Mouse (Mus musculus): ENCODE measurements around the gene Lrtm2. TPM values are rescaled to one million over a fixed set of nuclear protein-coding genes. Genes with fewer than 3 reads are reported as not detected.
A peak's percentile ranks its signal among the peaks of the same experiment; 100 is the strongest.

Gene Lrtm2
- polyA plus RNA-seq, 1 experiment from 2014 or later, result not detected

DNA sequence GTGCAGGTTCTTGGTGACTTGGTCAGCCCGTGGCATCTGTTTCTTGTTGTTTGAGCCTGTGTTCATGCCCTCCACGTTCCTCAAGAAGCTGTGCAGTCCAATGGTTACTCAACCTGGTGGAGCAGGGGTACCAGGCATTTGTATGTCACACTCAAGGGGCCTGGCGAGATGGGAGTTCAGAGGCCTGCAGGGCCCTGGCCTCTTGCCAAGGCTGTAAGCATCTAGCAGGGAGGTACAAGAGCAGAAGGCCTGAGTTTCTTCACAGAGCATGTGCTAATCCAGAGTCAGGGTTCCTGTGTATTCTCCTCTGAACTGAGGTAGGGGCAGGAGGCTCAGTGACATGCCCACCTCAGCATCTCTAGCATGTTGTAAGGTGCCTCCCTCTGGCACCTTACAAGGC is 17.5 kb downstream of the Lrtm2 start:
- Histone ChIP-seq H3K27me3 (ENCODE audit: low read depth, poor library complexity, severe bottlenecking) (no peaks in the 10 kb centered on the region; the same call in 1 of the 2 replicates), H3K36me3 (no peaks in the 10 kb centered on the region), H3K9me3 (replicated peaks) (no peaks in the 10 kb centered on the region), H3K4me1 (peaks cover 15% of the 10 kb centered on the region), H3K4me3 (no peak overlapping the region), H3K27ac (no peak overlapping the region)
- DNase-seq (ENCODE audit: low spot score), result no peak
- WGBS, result 75% methylated on average over 3 of the region's 3 CpGs

GRCm38 (mm10) chr6:119312381-119312780 is 18.2 kb downstream of the Lrtm2 start:
- 88% methylated on average over 6 of the region's 6 CpGs for WGBS
- H3K4me3 ChIP-seq, result no peak overlapping the region
- H3K27me3 ChIP-seq (ENCODE audit: low read depth, poor library complexity, severe bottlenecking), result no peaks in the 10 kb centered on the region; the same call in 1 of the 2 replicates
- no peaks in the 10 kb centered on the region for H3K9me3 ChIP-seq (replicated peaks)
- H3K27ac ChIP-seq, result no peak overlapping the region
- H3K4me1 ChIP-seq, result peaks cover 15% of the 10 kb centered on the region
- no peaks in the 10 kb centered on the region for H3K36me3 ChIP-seq
- DNase-seq (ENCODE audit: low spot score), result no peak

GRCm38 (mm10) chr6:119310176-119310575 is 20.4 kb downstream of the Lrtm2 start:
- H3K4me3 ChIP-seq, result no peak overlapping the region
- DNase-seq (ENCODE audit: low spot score), result no peak
- H3K9me3 ChIP-seq (replicated peaks), result no peaks in the 10 kb centered on the region
- 0 out of 2 replicates have a peak overlapping the region, but pooled peaks have one; percentile 14 for H3K27ac ChIP-seq
- WGBS, result 55% methylated on average over 9 of the region's 9 CpGs
- H3K4me1 ChIP-seq, result peaks cover 15% of the 10 kb centered on the region
- H3K36me3 ChIP-seq, result no peaks in the 10 kb centered on the region
- no peaks in the 10 kb centered on the region; the same call in 1 of the 2 replicates for H3K27me3 ChIP-seq (ENCODE audit: low read depth, poor library complexity, severe bottlenecking)

GRCm38 (mm10) chr6:119307867-119308413 is 22.6 kb downstream of the Lrtm2 start:
- no peaks in the 10 kb centered on the region for H3K9me3 ChIP-seq (replicated peaks)
- H3K4me3 ChIP-seq, result no peak overlapping the region
- no peak overlapping the region for H3K27ac ChIP-seq
- 67% methylated on average over 10 of the region's 10 CpGs for WGBS
- H3K36me3 ChIP-seq, result no peaks in the 10 kb centered on the region
- peaks cover 6% of the 10 kb centered on the region for H3K4me1 ChIP-seq
- H3K27me3 ChIP-seq (ENCODE audit: low read depth, poor library complexity, severe bottlenecking), result no peaks in the 10 kb centered on the region
- DNase-seq (ENCODE audit: low spot score), result no peak

DNA sequence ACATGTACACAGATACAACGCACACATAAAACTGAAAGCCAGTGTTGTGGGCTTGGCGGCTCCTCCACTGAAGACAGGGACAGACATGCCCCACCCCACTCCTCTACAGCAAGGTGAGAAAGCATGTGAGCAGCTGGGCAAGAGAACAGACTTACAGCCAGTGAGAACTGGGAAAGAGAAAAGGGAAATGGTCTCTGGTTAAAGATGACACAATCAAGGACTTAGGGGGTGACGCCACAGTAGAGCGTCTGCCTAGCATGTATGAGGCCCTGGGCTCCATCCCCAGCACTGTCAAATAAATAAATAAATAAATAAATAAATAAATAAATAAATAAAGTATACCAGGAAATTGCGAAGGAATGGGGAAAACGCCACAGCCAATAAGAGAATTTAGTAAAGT is 27.2 kb downstream of the Lrtm2 start:
- Histone ChIP-seq H3K4me3 (no peak overlapping the region), H3K36me3 (no peaks in the 10 kb centered on the region), H3K9me3 (replicated peaks) (no peaks in the 10 kb centered on the region), H3K4me1 (no peaks in the 10 kb centered on the region), H3K27ac (no peak overlapping the region), H3K27me3 (ENCODE audit: low read depth, poor library complexity, severe bottlenecking) (no peaks in the 10 kb centered on the region)
- no peak for DNase-seq (ENCODE audit: low spot score)
- 84% methylated on average over 6 of the region's 6 CpGs for WGBS

GRCm38 (mm10) chr6:119301310-119301709 is 29.3 kb downstream of the Lrtm2 start:
- Histone ChIP-seq H3K36me3 (no peaks in the 10 kb centered on the region), H3K4me1 (no peaks in the 10 kb centered on the region), H3K9me3 (replicated peaks) (no peaks in the 10 kb centered on the region), H3K4me3 (no peak overlapping the region), H3K27me3 (ENCODE audit: low read depth, poor library complexity, severe bottlenecking) (no peaks in the 10 kb centered on the region), H3K27ac (no peak overlapping the region)
- DNase-seq (ENCODE audit: low spot score), result no peak
- 94% methylated on average over 3 of the region's 3 CpGs for WGBS

- Histone ChIP-seq H3K27ac (no peak overlapping the region), H3K4me1 (no peaks in the 10 kb centered on the region), H3K36me3 (no peaks in the 10 kb centered on the region), H3K27me3 (ENCODE audit: low read depth, poor library complexity, severe bottlenecking) (no peaks in the 10 kb centered on the region), H3K9me3 (replicated peaks) (no peaks in the 10 kb centered on the region), H3K4me3 (no peak overlapping the region)
- 80% methylated on average over 9 of the region's 9 CpGs for WGBS
- no peak for DNase-seq (ENCODE audit: low spot score)
Observed at GRCm38 (mm10) chr6:119280761-119281160, 49.8 kb downstream of the Lrtm2 start.

GRCm38 (mm10) chr6:119276713-119277112 is 53.9 kb downstream of the Lrtm2 start:
- no peaks in the 10 kb centered on the region for H3K27me3 ChIP-seq (ENCODE audit: low read depth, poor library complexity, severe bottlenecking)
- no peak overlapping the region for H3K27ac ChIP-seq
- no peaks in the 10 kb centered on the region; the same call in 1 of the 2 replicates for H3K9me3 ChIP-seq (replicated peaks)
- no peaks in the 10 kb centered on the region for H3K4me1 ChIP-seq
- no peak overlapping the region for H3K4me3 ChIP-seq
- no peak for DNase-seq (ENCODE audit: low spot score)
- 74% methylated on average over 2 of the region's 2 CpGs for WGBS
- H3K36me3 ChIP-seq, result no peaks in the 10 kb centered on the region

Other genes with a start within 250 kb of the Lrtm2 start
- gene Dcp1b, start 155.5 kb downstream of the Lrtm2 start, polyA plus RNA-seq (2016; fragmentation: Nextera tagmentation; extraction: Ambion mirVana), result 5.7 and 8.9 TPM in 2 replicates
- gene Cacna1c, start 134.3 kb downstream of the Lrtm2 start, polyA plus RNA-seq (2016; fragmentation: Nextera tagmentation; extraction: Ambion mirVana), result 5.7 and 10.2 TPM in 2 replicates
- not detected in 2 replicates for gene Cacna2d4, start 94.2 kb downstream of the Lrtm2 start, polyA plus RNA-seq (2016; fragmentation: Nextera tagmentation; extraction: Ambion mirVana)
- 27.8 and 29.4 TPM in 2 replicates for gene Adipor2, start 86.9 kb upstream of the Lrtm2 start, polyA plus RNA-seq (2016; fragmentation: Nextera tagmentation; extraction: Ambion mirVana)
- 3.0 and 3.5 TPM in 2 replicates for gene Fbxl14, start 148.9 kb upstream of the Lrtm2 start, polyA plus RNA-seq (2016; fragmentation: Nextera tagmentation; extraction: Ambion mirVana)
- gene Wnt5b, start 213.6 kb upstream of the Lrtm2 start, polyA plus RNA-seq (2016; fragmentation: Nextera tagmentation; extraction: Ambion mirVana), result 17.6 and 18.5 TPM in 2 replicates